Mouse (Mus musculus) lung, postnatal 14 days (tissue): ENCODE measurements around the gene Ap4m1.
A peak's percentile ranks its signal among the peaks of the same experiment; 100 is the strongest.
"Not testable (repeated sequence)": the region's sequence is repeated elsewhere in the genome, so short reads cannot be mapped to it uniquely, and the experiment has no call there.

Source experiments
- DNase-seq: peaks from one replicate; pipeline ENCODE4 v3.0.0; 2021

The Ap4m1 gene

DNA sequence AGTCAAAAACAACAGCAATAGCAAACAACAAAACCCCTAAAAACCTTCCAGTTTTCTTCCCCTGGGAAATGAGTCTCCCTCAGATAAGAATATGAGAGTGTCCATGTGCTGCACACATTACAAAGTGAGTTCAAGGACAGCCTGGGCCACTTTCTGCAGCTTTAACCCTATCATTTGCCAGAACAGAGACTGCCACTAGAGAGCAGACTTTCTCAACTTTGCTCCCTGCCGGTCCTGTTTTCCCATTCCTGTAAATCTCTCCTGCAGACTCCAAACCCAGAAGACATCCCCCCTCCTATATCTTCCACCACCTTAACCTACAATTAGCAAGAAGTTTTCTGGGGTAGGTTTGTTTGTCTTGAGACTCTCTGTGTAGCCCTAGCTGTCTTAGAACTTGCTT lies 27.8 kb downstream of the Ap4m1 start:
- DNase-seq, result no peak

DNA sequence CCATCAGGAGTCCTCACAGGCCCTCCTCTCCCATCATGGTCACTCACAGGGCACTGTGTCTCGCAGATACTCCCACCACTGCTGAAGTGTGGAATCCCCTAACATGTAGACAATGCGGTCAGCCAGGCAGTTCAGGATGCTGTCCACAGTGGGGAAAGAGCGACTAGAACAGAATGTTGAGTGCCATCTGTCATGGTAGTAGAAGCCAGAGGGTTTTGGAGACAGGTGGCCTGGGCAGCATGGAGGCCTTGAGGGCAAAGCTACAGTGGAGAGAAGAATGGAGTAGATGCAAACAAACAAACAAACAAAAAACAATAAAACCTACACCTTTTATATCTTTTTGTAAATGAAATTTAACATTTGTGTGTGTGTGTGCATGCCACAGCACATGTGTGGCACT lies 30.3 kb downstream of the Ap4m1 start:
- no peak for DNase-seq

DNA sequence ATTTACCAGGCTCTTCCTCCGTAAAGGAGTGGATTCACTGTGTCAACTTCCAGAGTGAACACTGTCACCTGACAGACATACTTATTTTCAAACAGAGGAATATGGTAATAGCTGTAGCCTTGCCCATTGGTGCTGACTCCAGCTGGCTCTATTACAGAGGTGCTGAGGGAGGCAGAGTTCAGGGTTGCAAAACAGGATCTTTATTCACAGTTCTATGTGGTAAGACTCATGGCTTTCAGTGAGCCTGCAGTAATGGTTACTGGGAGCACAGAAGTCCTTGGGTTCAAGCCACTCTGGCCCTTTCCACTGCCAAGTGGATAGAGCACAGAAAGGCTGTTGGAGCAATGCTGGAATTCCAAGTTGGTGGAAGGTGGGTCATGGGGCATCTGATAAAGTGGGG lies 35.5 kb downstream of the Ap4m1 start:
- no peak for DNase-seq

DNA sequence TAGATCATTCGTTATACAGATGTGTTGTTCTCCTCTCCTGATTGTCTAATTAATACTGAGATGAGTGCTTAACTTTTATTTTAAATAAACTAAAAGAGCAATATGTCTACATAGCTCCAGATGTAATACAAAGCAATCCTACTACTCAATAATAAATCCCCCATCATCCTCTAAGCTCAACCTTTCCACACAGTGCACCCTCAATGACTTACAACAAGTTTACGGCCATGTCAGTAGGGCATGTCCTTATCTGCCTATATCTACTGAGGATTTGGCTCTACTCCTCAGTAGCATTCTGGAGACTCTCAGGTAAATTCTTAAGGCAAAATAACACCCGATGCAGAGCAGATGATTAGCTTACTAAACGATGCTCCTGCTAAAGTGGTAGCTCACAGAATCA lies 36.1 kb downstream of the Ap4m1 start:
- DNase-seq, result no peak

DNA sequence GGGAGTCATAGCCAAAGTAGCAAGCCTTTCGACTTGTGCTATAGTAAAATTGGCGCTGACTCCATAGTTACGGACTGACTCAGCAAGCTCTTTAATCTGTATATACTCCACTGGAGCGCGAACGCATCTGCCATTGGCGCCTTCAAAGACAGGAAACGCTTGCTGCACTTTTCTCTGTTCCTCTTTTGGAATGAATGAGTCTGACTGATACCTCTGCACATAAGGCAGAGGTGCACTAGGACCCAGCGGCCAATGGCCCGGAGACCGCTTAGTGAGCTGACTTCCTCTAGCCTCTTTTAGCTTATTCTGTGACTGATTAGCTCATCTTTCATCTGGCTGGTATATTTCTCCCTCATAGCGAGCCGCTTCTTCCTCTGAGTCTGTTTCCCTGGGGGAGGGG lies 44.8 kb downstream of the Ap4m1 start:
- DNase-seq, result not testable (repeated sequence)

DNA sequence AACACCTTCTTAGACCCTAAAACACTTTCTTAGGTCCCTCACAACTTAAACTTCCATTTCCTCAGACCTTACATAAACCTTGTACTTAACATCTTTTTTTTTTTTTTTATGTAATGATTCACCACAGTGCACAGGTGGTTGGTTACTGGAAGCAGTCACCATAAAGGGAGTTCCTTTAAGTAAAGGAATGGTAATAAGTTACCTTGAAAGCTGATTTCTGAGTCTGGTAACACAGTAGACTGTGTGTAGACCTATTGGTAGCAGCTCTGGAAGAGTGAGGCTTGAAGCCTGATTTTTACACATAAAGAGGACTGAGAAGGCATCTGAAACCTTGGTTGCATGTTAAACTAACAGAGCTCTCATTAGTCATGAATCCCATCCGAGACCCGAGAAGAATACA lies 48.1 kb downstream of the Ap4m1 start:
- no peak for DNase-seq

DNA sequence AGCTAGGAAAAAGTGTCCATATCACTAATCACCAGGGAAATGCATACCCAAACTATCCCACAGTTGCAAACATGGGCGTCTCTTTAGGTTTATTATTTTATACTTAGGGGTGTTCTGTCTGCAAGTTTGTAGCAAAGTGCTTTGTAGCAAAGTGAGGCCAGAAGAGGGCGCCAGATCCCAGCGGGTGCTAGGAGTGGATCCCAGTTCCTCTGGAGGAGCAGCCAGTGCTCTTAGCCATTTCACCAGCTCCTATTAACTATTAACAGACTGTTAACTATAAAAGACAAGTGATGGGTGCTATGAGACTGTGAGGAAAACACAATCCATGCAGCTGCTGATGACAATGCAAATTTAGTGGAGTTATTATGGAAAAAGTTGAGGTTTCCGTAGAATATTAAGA lies 50.3 kb downstream of the Ap4m1 start:
- peak; percentile 91 for DNase-seq

DNA sequence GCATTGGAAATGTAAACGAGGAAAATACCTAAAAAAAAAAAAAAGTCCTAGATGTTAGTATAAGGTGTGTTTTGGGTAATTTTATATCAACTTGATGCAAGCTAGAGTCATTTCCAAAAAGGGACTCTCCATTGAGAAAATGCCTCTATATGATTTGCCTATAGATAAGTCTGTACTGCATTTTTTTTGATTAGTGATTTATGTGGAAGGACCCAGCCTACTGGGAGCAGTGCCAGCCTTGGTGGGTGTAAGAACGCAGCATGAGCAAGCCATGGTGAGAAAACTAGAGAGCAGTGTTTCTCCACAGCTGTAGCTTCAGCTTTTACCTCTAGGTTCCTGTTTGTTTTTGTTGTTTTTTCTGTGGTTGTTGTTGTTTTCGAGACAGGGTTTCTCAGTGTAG lies 51.5 kb downstream of the Ap4m1 start:
- DNase-seq, result no peak

DNA sequence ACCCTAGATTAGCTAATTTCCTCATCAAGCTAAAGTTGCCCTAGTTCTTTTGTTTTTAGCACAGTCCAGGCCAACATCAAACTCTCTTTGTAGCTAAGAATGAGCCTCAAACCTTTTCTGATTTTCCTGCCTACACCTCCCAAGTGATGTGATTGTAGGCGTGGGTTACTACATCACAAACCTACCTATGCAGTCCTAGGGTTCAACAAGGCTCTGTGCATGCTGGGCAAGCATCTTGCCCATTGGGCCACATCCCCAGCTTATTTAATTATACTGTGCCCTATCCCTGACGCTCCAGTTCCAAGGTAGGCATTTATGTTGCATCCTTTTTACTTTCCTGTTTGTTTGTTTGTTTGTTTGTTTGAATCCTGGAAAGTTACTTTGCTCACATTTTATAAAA lies 53.9 kb downstream of the Ap4m1 start, which contains the start of gene Nxpe5:
Gene Nxpe5, plus strand, starts transcription at position 199 of the 400 bp plus-strand sequence.
- DNase-seq, result no peak

DNA sequence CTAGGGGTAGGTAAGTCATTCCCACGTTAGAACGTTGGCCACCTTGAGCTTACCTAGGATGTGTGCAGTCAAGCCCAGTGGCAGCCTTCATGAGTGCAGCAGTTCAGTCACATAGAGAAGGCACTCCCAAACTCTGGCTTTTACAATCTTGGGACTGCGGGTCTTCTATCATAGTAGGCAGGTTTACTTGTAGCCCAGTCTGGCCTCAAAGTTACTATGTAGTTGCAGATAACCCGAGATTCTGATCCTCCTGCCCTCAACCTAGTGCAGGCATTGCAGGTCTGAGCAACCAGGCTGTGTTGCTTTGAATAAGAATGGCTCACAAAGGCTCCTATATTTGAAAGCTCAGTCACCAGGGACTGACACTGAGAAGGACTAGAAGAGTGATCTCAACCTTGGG lies 54.7 kb downstream of the Ap4m1 start:
- DNase-seq, result no peak

DNA sequence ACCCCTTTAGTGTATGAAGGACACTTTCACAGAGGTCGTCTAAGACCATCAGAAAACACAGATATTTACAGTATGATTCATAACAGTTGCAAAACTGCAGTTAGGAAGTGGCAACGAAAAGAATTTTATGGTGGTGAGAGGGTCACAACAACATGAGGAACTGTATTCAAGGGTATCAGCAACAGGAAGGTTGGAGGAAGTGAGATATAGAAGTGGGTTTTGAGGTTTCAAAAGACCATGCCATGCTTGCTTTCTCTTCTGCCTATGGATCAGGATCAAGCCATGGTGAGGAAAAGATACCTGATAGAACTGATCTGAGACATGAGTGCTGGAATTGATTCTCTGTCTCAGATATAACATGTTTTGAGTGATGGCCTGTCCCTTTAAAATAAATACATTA lies 55.6 kb downstream of the Ap4m1 start:
- DNase-seq, result no peak

DNA sequence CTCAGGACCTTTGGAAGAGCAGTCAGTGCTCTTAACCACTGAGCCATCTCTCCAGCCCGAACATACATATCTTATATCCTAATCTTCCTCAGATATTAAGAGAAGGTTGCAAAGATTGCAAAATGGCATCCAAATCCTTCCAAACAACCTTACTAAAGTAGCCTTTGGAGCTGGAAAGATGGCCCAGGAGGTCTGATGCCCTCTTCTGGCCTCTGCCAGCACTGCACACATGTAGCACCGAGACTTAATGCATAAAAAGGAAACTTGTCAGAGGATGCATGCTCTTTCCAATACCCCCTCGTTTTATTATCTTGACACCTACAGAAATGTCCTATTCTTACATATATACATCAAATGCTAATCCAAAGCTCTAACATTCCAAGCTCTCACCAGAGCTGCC lies 56.2 kb downstream of the Ap4m1 start:
- DNase-seq, result peak; percentile 35

DNA sequence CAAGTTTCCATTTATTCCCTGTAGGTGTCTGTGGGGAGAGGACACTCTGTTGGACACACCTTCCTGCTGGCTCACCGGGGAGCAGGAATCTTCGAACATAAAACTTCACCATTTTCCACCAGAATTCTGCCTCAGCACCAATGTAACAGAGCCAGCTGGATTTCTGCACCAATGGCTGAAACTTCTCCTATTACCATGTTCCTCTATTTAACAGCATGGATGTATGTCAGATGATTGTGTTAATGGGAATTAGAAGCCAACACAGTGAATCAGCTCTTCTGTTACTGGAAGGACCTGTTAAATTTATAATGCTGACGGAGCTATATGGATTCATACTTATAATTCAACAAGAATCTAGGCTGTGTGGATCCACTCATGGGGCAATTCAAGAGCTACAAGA lies 57.7 kb downstream of the Ap4m1 start:
- DNase-seq, result no peak
